Mouse (Mus musculus) heart, postnatal 0 days (tissue): Measurements from ENCODE around the gene Gcgr.

Experiments
- CTCF ChIP-seq: IDR thresholded peaks from 2 replicates; pipeline ENCODE4 v1.5.1; 2016; ENCODE audit warnings: antibody characterized with exemption, control low read depth, low read depth
- EP300 ChIP-seq: IDR thresholded peaks from 2 replicates; pipeline ENCODE4 v1.6.1; 2016; ENCODE audit warnings: antibody characterized with exemption, low read depth

DNA sequence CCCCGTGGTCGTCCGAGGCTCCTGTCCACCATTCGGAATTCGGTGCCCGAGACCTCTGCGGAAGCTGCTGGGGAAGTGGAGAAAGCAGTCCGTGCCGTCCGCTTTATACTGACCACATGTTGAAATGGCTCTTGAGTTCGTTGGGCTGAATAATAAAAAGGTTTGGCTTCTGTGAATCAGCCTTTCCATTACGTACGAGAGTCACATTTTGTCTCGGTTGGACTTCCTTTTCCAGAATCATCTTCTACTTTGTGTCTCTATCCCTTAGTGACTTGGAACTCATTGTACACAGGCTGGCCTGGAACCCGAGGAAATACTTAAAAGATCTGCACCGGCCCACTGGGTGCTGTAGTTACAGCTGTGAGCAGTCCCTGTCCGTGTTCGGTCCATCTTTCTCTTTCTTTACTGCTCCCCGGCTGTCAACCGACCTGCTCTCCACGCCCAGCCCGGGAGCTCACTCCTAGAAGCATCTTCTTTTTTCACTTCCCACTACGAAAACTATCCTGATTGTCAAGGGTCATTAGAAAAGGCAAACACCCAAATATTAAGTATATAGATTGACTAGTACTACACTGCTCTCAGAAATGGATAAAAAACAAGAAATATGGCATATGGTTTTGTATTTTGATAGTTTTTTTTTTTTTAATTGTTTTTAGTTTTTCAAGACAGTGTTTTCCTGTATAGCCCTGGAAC lies 43.2 kb downstream of the Gcgr start:
- TF ChIP-seq CTCF (no peak), EP300 (no peak)
